Mouse (Mus musculus): ENCODE results near the gene Scn5a. TPM values are rescaled to one million over a fixed set of nuclear protein-coding genes. Genes with fewer than 3 reads are reported as not detected.

Scn5a gene
- polyA plus RNA-seq, 2 experiments, result 0.02 TPM; not detected in 1

- Histone ChIP-seq H3K9me3 (ENCODE audit: control insufficient read depth, low read length) (no peaks in the 10 kb centered on the region), H3K4me1 (replicated peaks; ENCODE audit: control insufficient read depth in 2 of 2, insufficient read depth in 2 of 2, low read length in 1 of 2) (no peaks in the 10 kb centered on the region), H3K4me3 (ENCODE audit: insufficient read depth in 1 of 2, low read depth in 2 of 2, low read length in 2 of 2) (no peak overlapping the region), H3K36me3 (replicated peaks; ENCODE audit: control insufficient read depth, insufficient read depth, low read depth) (no peaks in the 10 kb centered on the region), H3K27ac (no peak overlapping the region), H3K4me2 (ENCODE audit: low read depth) (no peak overlapping the region), H3K27me3 (ENCODE audit: control insufficient read depth, insufficient read depth, low read length) (no peaks in the 10 kb centered on the region), H3K9ac (replicated peaks) (no peak overlapping the region)
- 25% methylated on average over 26 of the region's 26 CpGs for WGBS (ENCODE audit: insufficient replicate concordance)
- DNase-seq (ENCODE audit: low read depth in 3 of 3, low spot score in 3 of 3), result no peak
- no peak for ATAC-seq (ENCODE audit: insufficient read depth)
- TF ChIP-seq CTCF (IDR thresholded peaks at IDR 0.05; ENCODE audit: low read depth) (no peak), EP300 (IDR thresholded peaks at IDR 0.05; ENCODE audit: low read depth) (no peak)
Measured at GRCm38 (mm10) chr9:119588763-119589449, 10.1 kb upstream of the Scn5a start.

GRCm38 (mm10) chr9:119580668-119581067 lies 1.9 kb upstream of the Scn5a start:
- Histone ChIP-seq H3K9ac (replicated peaks) (no peak overlapping the region), H3K4me1 (replicated peaks; ENCODE audit: control insufficient read depth in 2 of 2, insufficient read depth in 2 of 2, low read length in 1 of 2) (no peaks in the 10 kb centered on the region; a peak in 1 of 4 replicates), H3K4me2 (ENCODE audit: low read depth) (no peak overlapping the region), H3K4me3 (ENCODE audit: insufficient read depth in 1 of 2, low read depth in 2 of 2, low read length in 2 of 2) (no peak overlapping the region), H3K9me3 (ENCODE audit: control insufficient read depth, low read length) (no peaks in the 10 kb centered on the region), H3K36me3 (replicated peaks; ENCODE audit: control insufficient read depth, insufficient read depth, low read depth) (no peaks in the 10 kb centered on the region), H3K27me3 (ENCODE audit: control insufficient read depth, insufficient read depth, low read length) (peaks cover 40% of the 10 kb centered on the region), H3K27ac (no peak overlapping the region)
- DNase-seq (ENCODE audit: low read depth in 3 of 3, low spot score in 3 of 3), result peak; percentile 17 to 26 (median 19)
- no peak for TF ChIP-seq EP300 (IDR thresholded peaks at IDR 0.05; ENCODE audit: low read depth)
- peak; percentile 96 for TF ChIP-seq CTCF (IDR thresholded peaks at IDR 0.05; ENCODE audit: low read depth)
- WGBS (ENCODE audit: insufficient replicate concordance), result under 1% methylated on average over 6 of the region's 6 CpGs
- ATAC-seq (ENCODE audit: insufficient read depth), result no peak

GRCm38 (mm10) chr9:119580187-119580586 lies 1.4 kb upstream of the Scn5a start:
- Histone ChIP-seq H3K4me3 (ENCODE audit: insufficient read depth in 1 of 2, low read depth in 2 of 2, low read length in 2 of 2) (no peak overlapping the region), H3K4me2 (ENCODE audit: low read depth) (no peak overlapping the region), H3K4me1 (replicated peaks; ENCODE audit: control insufficient read depth in 2 of 2, insufficient read depth in 2 of 2, low read length in 1 of 2) (no peaks in the 10 kb centered on the region; a peak in 1 of 4 replicates), H3K9ac (replicated peaks) (no peak overlapping the region), H3K27ac (no peak overlapping the region), H3K27me3 (ENCODE audit: control insufficient read depth, insufficient read depth, low read length) (peaks cover 40% of the 10 kb centered on the region), H3K36me3 (replicated peaks; ENCODE audit: control insufficient read depth, insufficient read depth, low read depth) (no peaks in the 10 kb centered on the region), H3K9me3 (ENCODE audit: control insufficient read depth, low read length) (no peaks in the 10 kb centered on the region)
- no peak for DNase-seq (ENCODE audit: low read depth in 3 of 3, low spot score in 3 of 3)
- 80% methylated on average over 17 of the region's 17 CpGs for WGBS (ENCODE audit: insufficient replicate concordance)
- ATAC-seq (ENCODE audit: insufficient read depth), result no peak
- TF ChIP-seq CTCF (IDR thresholded peaks at IDR 0.05; ENCODE audit: low read depth) (no peak), EP300 (IDR thresholded peaks at IDR 0.05; ENCODE audit: low read depth) (no peak)

- H3K9me3 ChIP-seq (ENCODE audit: control insufficient read depth, low read length), result no peaks in the 10 kb centered on the region
- H3K9ac ChIP-seq (replicated peaks), result no peak overlapping the region
- ATAC-seq (ENCODE audit: insufficient read depth) (no peak), DNase-seq (ENCODE audit: low read depth in 3 of 3, low spot score in 3 of 3) (no peak)
- H3K4me3 ChIP-seq (ENCODE audit: insufficient read depth in 1 of 2, low read depth in 2 of 2, low read length in 2 of 2), result peak overlapping the region in 1 of 2 experiments; percentile 44; a peak in 2 of 4 replicates
- peak overlapping the region; percentile 60 for H3K4me2 ChIP-seq (ENCODE audit: low read depth)
- TF ChIP-seq EP300 (IDR thresholded peaks at IDR 0.05; ENCODE audit: low read depth), result no peak
- no peak for TF ChIP-seq CTCF (IDR thresholded peaks at IDR 0.05; ENCODE audit: low read depth)
- no peaks in the 10 kb centered on the region for H3K36me3 ChIP-seq (replicated peaks; ENCODE audit: control insufficient read depth, insufficient read depth, low read depth)
- no peaks in the 10 kb centered on the region; a peak in 1 of 4 replicates for H3K4me1 ChIP-seq (replicated peaks; ENCODE audit: control insufficient read depth in 2 of 2, insufficient read depth in 2 of 2, low read length in 1 of 2)
- no peak overlapping the region for H3K27ac ChIP-seq
- H3K27me3 ChIP-seq (ENCODE audit: control insufficient read depth, insufficient read depth, low read length), result peaks cover 45% of the 10 kb centered on the region
- 3% methylated on average over 23 of the region's 24 CpGs for WGBS (ENCODE audit: insufficient replicate concordance)
Measured at GRCm38 (mm10) chr9:119578311-119578635, 543 bp downstream of the Scn5a start.

- Histone ChIP-seq H3K4me2 (ENCODE audit: low read depth) (no peak overlapping the region), H3K27ac (no peak overlapping the region), H3K4me3 (ENCODE audit: insufficient read depth in 1 of 2, low read depth in 2 of 2, low read length in 2 of 2) (no peak overlapping the region), H3K9me3 (ENCODE audit: control insufficient read depth, low read length) (no peaks in the 10 kb centered on the region), H3K27me3 (ENCODE audit: control insufficient read depth, insufficient read depth, low read length) (peaks cover 45% of the 10 kb centered on the region), H3K4me1 (replicated peaks; ENCODE audit: control insufficient read depth in 2 of 2, insufficient read depth in 2 of 2, low read length in 1 of 2) (no peaks in the 10 kb centered on the region; a peak in 1 of 4 replicates), H3K9ac (replicated peaks) (no peak overlapping the region), H3K36me3 (replicated peaks; ENCODE audit: control insufficient read depth, insufficient read depth, low read depth) (no peaks in the 10 kb centered on the region)
- ATAC-seq (ENCODE audit: insufficient read depth) (no peak), DNase-seq (ENCODE audit: low read depth in 3 of 3, low spot score in 3 of 3) (no peak)
- WGBS (ENCODE audit: insufficient replicate concordance), result 43% methylated on average over 2 of the region's 2 CpGs
- TF ChIP-seq CTCF (IDR thresholded peaks at IDR 0.05; ENCODE audit: low read depth) (no peak), EP300 (IDR thresholded peaks at IDR 0.05; ENCODE audit: low read depth) (no peak)
Measured at GRCm38 (mm10) chr9:119576977-119577376, 1.8 kb downstream of the Scn5a start.

All from liver, embryonic 14.5 days (tissue).